ENCODE assay signal across 19 mouse cellular contexts in genomic region chr4:108092741-108093397, GRCm38 (mm10). TPM values are rescaled to one million over a fixed set of nuclear protein-coding genes. Genes with fewer than 3 reads are reported as not detected.
"Had no signal": no experiment of that assay in that cellular context is flagged by ENCODE, and none has a peak within 500 bp of the region (broad histone marks: within the 10 kb centered on the region; RNA-seq: fewer than 3 reads in every experiment).

No protein-coding gene starts in this region.

- DNase-seq: kidney, adult 11 months; kidney, adult 8-10 months; kidney, postnatal 10 days; kidney, postnatal 36 days; layer of hippocampus, adult 9-11 months; liver; midbrain, embryonic 14.5 days; right cerebral cortex, postnatal 4 days; thymus, adult 2 months; thymus, postnatal 14 days; thymus, postnatal 4 days had no signal

- ATAC-seq: liver, embryonic 12.5 days had no signal

- H3K4me2 ChIP-seq: kidney, embryonic 15.5 days; limb, embryonic 13.5 days; liver, embryonic 12.5 days; liver, embryonic 15.5 days; midbrain, embryonic 11.5 days had no signal

- H3K4me1 ChIP-seq: kidney, embryonic 15.5 days; limb, embryonic 10.5 days; limb, embryonic 13.5 days; liver, embryonic 12.5 days; liver, embryonic 15.5 days had no signal

- H3K9me3 ChIP-seq: kidney, embryonic 15.5 days; limb, embryonic 10.5 days; limb, embryonic 13.5 days; liver, embryonic 12.5 days; liver, embryonic 15.5 days had no signal

- H3K4me3 ChIP-seq: kidney, embryonic 15.5 days; limb, embryonic 10.5 days; limb, embryonic 13.5 days; liver, embryonic 12.5 days; liver, embryonic 15.5 days had no signal

- H3K27me3 ChIP-seq: kidney, embryonic 15.5 days; limb, embryonic 13.5 days; liver, embryonic 12.5 days; liver, embryonic 15.5 days had no signal

- H3K9ac ChIP-seq: kidney, embryonic 15.5 days; limb, embryonic 13.5 days; liver, embryonic 12.5 days; liver, embryonic 15.5 days had no signal

- H3K27ac ChIP-seq: kidney, embryonic 15.5 days; limb, embryonic 10.5 days; limb, embryonic 13.5 days; liver, embryonic 12.5 days; liver, embryonic 15.5 days; stomach, postnatal 0 days had no signal

RNA-seq across cellular contexts. Expression of gene Podn, which starts 3.4 kb away (rescaled TPM):
- total RNA-seq: megakaryocyte-erythroid progenitor cell, adult 5-6 weeks had no signal
